Mouse (Mus musculus) liver, embryonic 16.5 days (tissue): ENCODE measurements around the gene Fgf5. TPM values are rescaled to one million over a fixed set of nuclear protein-coding genes. Genes with fewer than 3 reads are reported as not detected.

Experiments
- ATAC-seq: fragments of 200-750 bp; cut with Nextera tagmentation; 2 replicates; pipeline ENCODE4 v1.8.0; 2017; ENCODE audit warnings: low read depth, mild to moderate bottlenecking, moderate number of reproducible peaks, moderate library complexity
- H3K27ac ChIP-seq: fragments of 300-500 bp; sonication (generic); 2 replicates; pipeline ENCODE4 v1.5.1; 2014; ENCODE audit warnings: mild to moderate bottlenecking, low read length
- H3K27me3 ChIP-seq: fragments of 300-500 bp; sonication (generic); 2 replicates; pipeline ENCODE4 v1.6.1; 2014; ENCODE audit warnings: low read depth, low read length, mixed read lengths; ENCODE audit not compliant: control insufficient read depth, insufficient read depth
- H3K36me3 ChIP-seq: fragments of 300-500 bp; sonication (generic); 2 replicates; pipeline ENCODE4 v1.6.1; 2014; ENCODE audit warnings: mild to moderate bottlenecking; ENCODE audit not compliant: control insufficient read depth, insufficient read depth
- H3K4me1 ChIP-seq: fragments of 300-500 bp; sonication (generic); 2 replicates; pipeline ENCODE4 v1.6.1; 2014; ENCODE audit warnings: low read depth, low read length, mixed read lengths; ENCODE audit not compliant: control insufficient read depth
- H3K4me2 ChIP-seq: fragments of 300-500 bp; sonication (generic); 2 replicates; pipeline ENCODE4 v1.6.1; 2014; ENCODE audit warnings: low read depth, low read length, mixed read lengths
- H3K4me3 ChIP-seq: fragments of 300-500 bp; sonication (generic); 2 replicates; pipeline ENCODE4 v1.5.1; 2014; ENCODE audit warnings: low read depth, mild to moderate bottlenecking, low read length
- H3K9ac ChIP-seq: fragments of 300-500 bp; sonication (generic); 2 replicates; pipeline ENCODE4 v1.6.1; 2014; ENCODE audit warnings: low read depth, low read length
- H3K9me3 ChIP-seq: fragments of 300-500 bp; sonication (generic); replicated peaks from 2 replicates; pipeline ENCODE4 v1.6.1; 2016; ENCODE audit warnings: low read length; ENCODE audit not compliant: control insufficient read depth
- WGBS: fragments of 180-500 bp; shearing (Covaris S2); extraction: QIAGEN DNeasy Blood & Tissue Kit; methylation state at CpG from one replicate; pipeline ENCODE4 v1.1.7; 2014; ENCODE audit not compliant: insufficient replicate concordance; 5-methylcytosine and 5-hydroxymethylcytosine counted together
- polyA plus RNA-seq: library from polyadenylated mRNA; unstranded; fragments of >200 nt; fragmentation: Nextera tagmentation; extraction: Ambion mirVana; gene quantifications from 2 replicates; pipeline ENCODE4 v1.2.1, GENCODE M21; 2015

The Fgf5 gene
- 0.09 TPM in 1 of 2 replicates, not detected in the other for polyA plus RNA-seq

- H3K4me2 ChIP-seq = peak within 1 kb of the TSS; percentile 53
- no peak within 1 kb of the TSS for H3K9ac ChIP-seq
- no peaks in the 10 kb centered on the region for H3K9me3 ChIP-seq
- under 1% methylated on average over 79 of the region's 80 CpGs for WGBS
- no peaks in the 10 kb centered on the region; the same call in 1 of the 2 replicates for H3K4me1 ChIP-seq
- no peaks in the 10 kb centered on the region for H3K36me3 ChIP-seq
- H3K4me3 ChIP-seq = peak within 1 kb of the TSS; percentile 41
- no peak within 1 kb of the TSS for H3K27ac ChIP-seq
- H3K27me3 ChIP-seq = peaks cover 36% of the 10 kb centered on the region
- no peak for ATAC-seq
Measured at GRCm38 (mm10) chr5:98253838-98254821, at the start of gene Fgf5. Fgf5 (plus strand) TSS chr5:98254184.

DNA sequence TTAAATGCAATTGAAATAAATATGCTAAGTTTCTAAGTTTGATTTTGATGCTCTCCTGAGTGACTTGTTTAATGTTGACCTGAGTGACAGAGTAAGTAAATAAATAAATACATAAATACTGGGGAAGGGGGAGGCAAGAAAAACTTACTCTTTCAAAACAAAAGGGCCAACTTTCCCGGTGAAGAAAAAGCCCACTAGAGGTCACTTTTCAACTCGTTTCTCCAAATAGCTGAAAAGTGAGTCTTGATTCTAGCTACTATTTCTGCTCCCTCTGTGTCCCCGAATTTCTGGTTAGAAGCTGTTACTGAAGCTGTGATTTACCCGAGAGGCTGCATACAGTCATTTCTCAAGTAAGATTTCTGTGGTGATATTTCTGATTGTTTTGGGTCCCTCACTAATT is 41.5 kb upstream of the Fgf5 start:
- Histone ChIP-seq H3K9ac (no peak overlapping the region), H3K27ac (no peak overlapping the region), H3K4me1 (no peaks in the 10 kb centered on the region), H3K36me3 (no peaks in the 10 kb centered on the region), H3K9me3 (no peaks in the 10 kb centered on the region), H3K27me3 (no peaks in the 10 kb centered on the region), H3K4me2 (no peak overlapping the region), H3K4me3 (no peak overlapping the region)
- WGBS = 48% methylated on average over 4 of the region's 4 CpGs
- no peak for ATAC-seq

GRCm38 (mm10) chr5:98221956-98222355 is 32.0 kb upstream of the Fgf5 start:
- H3K27ac ChIP-seq = no peak overlapping the region
- 68% methylated on average over 4 of the region's 4 CpGs for WGBS
- ATAC-seq = no peak

DNA sequence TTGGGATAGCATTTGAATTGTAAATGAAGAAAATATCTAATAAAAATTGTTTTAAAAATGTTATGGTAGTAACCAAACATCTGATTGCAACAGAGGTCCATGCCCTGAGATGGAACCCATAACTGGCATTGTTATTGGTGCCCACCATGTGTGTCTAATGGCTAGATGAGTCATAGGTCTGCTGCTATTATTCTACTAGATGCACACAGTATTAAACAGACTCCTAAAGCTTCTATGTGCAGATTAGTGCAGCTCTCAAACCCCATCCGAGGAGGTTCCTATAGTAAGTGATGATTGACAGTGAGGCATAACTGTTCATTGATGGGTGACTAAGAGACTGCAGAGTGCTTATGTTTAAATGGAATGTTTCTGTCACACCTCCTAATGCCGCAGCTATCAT is 27.3 kb upstream of the Fgf5 start:
- H3K4me2 ChIP-seq = no peak overlapping the region
- WGBS = 44% methylated on average over 2 of the region's 2 CpGs
- H3K9ac ChIP-seq = no peak overlapping the region
- no peak overlapping the region for H3K4me3 ChIP-seq
- no peaks in the 10 kb centered on the region for H3K9me3 ChIP-seq
- no peak overlapping the region for H3K27ac ChIP-seq
- H3K36me3 ChIP-seq = no peaks in the 10 kb centered on the region
- no peaks in the 10 kb centered on the region for H3K27me3 ChIP-seq
- no peaks in the 10 kb centered on the region for H3K4me1 ChIP-seq
- no peak for ATAC-seq

More at GRCm38 (mm10) chr5:98221956-98222355, 32.0 kb upstream of the Fgf5 start:
- no peak overlapping the region for H3K4me3 ChIP-seq
- H3K9me3 ChIP-seq = no peaks in the 10 kb centered on the region
- no peak overlapping the region for H3K4me2 ChIP-seq
- H3K27me3 ChIP-seq = no peaks in the 10 kb centered on the region
- no peaks in the 10 kb centered on the region for H3K36me3 ChIP-seq
- no peak overlapping the region for H3K9ac ChIP-seq
- H3K4me1 ChIP-seq = no peaks in the 10 kb centered on the region

DNA sequence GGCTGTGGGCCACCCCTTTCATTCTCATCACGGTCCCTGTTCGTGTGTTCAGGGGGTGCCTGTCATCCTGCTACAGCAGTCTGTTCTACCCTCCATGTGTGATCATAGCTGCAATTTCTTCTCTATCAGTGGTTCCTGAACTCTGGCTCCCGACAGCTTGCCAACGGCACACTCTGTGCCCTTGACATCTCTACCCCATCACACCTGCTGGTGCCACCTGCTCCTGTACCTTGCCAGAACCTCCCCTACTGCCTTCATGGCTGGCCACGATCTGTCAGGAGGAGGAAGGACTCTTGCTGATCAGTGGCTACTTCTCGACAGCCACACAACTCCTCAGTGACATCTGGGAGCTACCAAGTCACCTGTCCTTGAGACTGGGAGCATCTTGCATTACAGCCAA is 24.5 kb upstream of the Fgf5 start:
- Histone ChIP-seq H3K4me1 (no peaks in the 10 kb centered on the region), H3K27me3 (no peaks in the 10 kb centered on the region), H3K4me3 (no peak overlapping the region), H3K27ac (no peak overlapping the region), H3K4me2 (no peak overlapping the region), H3K9me3 (no peaks in the 10 kb centered on the region), H3K9ac (no peak overlapping the region), H3K36me3 (no peaks in the 10 kb centered on the region)
- ATAC-seq = no peak
- WGBS = 44% methylated on average over 6 of the region's 6 CpGs

DNA sequence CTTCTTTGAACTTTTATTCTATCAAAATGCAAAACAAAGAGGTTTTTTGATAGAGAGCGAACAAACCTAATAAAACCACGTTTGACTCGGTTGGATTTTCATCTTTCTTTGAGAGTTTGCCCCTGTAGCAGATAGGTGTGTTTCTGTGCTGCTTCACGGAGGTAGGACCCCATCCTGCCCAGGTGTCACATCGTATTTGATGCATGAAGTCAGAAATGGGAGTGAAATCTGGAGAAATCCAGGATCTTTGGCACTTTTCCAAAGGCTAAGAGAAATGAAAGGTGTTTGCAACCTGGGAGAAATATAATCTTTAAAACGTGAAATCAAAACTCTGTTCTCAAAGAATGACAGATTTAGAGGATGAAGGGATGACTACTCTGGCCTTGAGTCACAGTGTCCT is 15.5 kb upstream of the Fgf5 start:
- Histone ChIP-seq H3K9ac (no peak overlapping the region), H3K9me3 (no peaks in the 10 kb centered on the region)

GRCm38 (mm10) chr5:98241322-98241829 is 12.6 kb upstream of the Fgf5 start:
- no peak for ATAC-seq
- WGBS = 78% methylated on average over 12 of the region's 12 CpGs
- no peaks in the 10 kb centered on the region for H3K27me3 ChIP-seq
- no peaks in the 10 kb centered on the region for H3K36me3 ChIP-seq
- no peaks in the 10 kb centered on the region for H3K9me3 ChIP-seq
- no peak overlapping the region for H3K9ac ChIP-seq
- no peak overlapping the region for H3K4me2 ChIP-seq
- H3K27ac ChIP-seq = no peak overlapping the region
- no peaks in the 10 kb centered on the region for H3K4me1 ChIP-seq
- no peak overlapping the region for H3K4me3 ChIP-seq

More for the DNA sequence above, 15.5 kb upstream of the Fgf5 start:
- no peaks in the 10 kb centered on the region for H3K36me3 ChIP-seq
- 56% methylated on average over 6 of the region's 6 CpGs for WGBS
- no peak overlapping the region for H3K27ac ChIP-seq
- no peak overlapping the region for H3K4me3 ChIP-seq
- no peaks in the 10 kb centered on the region for H3K4me1 ChIP-seq
- no peaks in the 10 kb centered on the region for H3K27me3 ChIP-seq
- ATAC-seq = no peak
- no peak overlapping the region for H3K4me2 ChIP-seq

DNA sequence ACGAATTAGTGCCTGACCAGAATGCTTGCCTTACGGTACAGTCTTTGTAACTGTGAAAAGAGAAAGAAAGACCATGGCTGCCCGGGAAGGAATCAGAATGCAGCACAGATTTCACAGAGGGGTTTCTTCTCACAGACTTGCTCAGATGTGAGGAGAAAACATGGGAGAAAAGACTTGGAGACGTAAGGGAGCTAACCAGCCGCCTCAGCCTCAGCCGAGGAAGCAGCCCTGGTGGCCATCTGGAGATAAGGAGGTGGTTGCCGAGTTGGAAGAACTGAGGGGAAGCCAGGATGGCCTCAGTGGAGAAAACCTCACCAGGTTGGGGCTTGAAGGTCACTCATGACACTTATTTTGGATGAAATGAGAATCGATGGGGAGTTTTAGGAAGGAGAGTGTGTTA is 8.7 kb upstream of the Fgf5 start:
- Histone ChIP-seq H3K27me3 (no peaks in the 10 kb centered on the region), H3K9me3 (no peaks in the 10 kb centered on the region), H3K36me3 (no peaks in the 10 kb centered on the region), H3K4me3 (no peak overlapping the region), H3K4me1 (no peaks in the 10 kb centered on the region), H3K27ac (no peak overlapping the region), H3K9ac (no peak overlapping the region), H3K4me2 (no peak overlapping the region)
- 33% methylated on average over 8 of the region's 8 CpGs for WGBS
- ATAC-seq = no peak

DNA sequence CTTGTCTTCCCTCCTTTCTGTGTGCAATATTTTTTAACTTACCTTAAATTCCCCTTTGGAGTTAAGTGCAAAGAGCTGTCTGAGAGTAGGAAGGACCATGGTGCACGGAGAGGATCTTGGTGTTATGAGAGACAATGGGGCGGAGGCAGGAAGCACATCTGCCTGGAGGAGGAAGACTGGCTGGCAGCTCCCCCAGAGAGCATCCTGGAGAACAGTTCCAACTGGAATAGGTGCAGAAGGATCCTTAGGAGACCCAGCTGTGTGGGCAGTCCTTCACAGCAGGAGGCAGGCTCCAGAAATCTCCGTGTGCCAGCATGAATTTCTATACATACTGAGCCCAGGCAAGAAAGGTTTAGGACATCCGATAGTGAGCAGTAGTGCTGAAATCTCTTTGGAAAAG is 8.0 kb upstream of the Fgf5 start:
- Histone ChIP-seq H3K27me3 (no peaks in the 10 kb centered on the region), H3K9me3 (no peaks in the 10 kb centered on the region), H3K36me3 (no peaks in the 10 kb centered on the region), H3K4me3 (no peak overlapping the region), H3K9ac (no peak overlapping the region), H3K27ac (no peak overlapping the region), H3K4me2 (no peak overlapping the region), H3K4me1 (no peaks in the 10 kb centered on the region)
- ATAC-seq = no peak
- 35% methylated on average over 4 of the region's 4 CpGs for WGBS
